Mouse (Mus musculus) kidney, adult 2 months (tissue): ENCODE results near the gene Haus2. TPM values are rescaled to one million over a fixed set of nuclear protein-coding genes. Genes with fewer than 3 reads are reported as not detected.
A peak's percentile ranks its signal among the peaks of the same experiment; 100 is the strongest.

Experiments used
- DNase-seq: peaks from one replicate; pipeline ENCODE4 v3.0.0; 2021
- H3K27ac ChIP-seq: fragments of 200-500 bp; 2 replicates; pipeline ENCODE4 v1.5.1; 2012; ENCODE audit warnings: low read depth, low read length, control low read depth, inconsistent platforms; ENCODE audit not compliant: insufficient read depth
- H3K27me3 ChIP-seq: fragments of 200-500 bp; replicated peaks from 2 replicates; pipeline ENCODE4 v1.6.1; 2012; ENCODE audit warnings: mild to moderate bottlenecking, moderate library complexity, low read length, inconsistent platforms; ENCODE audit not compliant: control insufficient read depth, insufficient read depth
- H3K36me3 ChIP-seq: fragments of 200-500 bp; 2 replicates; pipeline ENCODE4 v1.6.1; 2012; ENCODE audit warnings: mild to moderate bottlenecking, moderate library complexity, low read length, inconsistent platforms; ENCODE audit not compliant: control insufficient read depth, insufficient read depth
- H3K4me1 ChIP-seq: fragments of 200-500 bp; 2 replicates; pipeline ENCODE4 v1.6.1; 2011; ENCODE audit warnings: low read length; ENCODE audit not compliant: control insufficient read depth, insufficient read depth
- H3K4me3 ChIP-seq: fragments of 200-500 bp; 2 replicates; pipeline ENCODE4 v1.5.1; 2011; ENCODE audit warnings: mild to moderate bottlenecking, low read depth, low read length, control low read depth; ENCODE audit not compliant: insufficient read depth
- CTCF ChIP-seq: fragments of 200-500 bp; conservative IDR thresholded peaks from 2 replicates; pipeline ENCODE4 v1.5.1; 2011; ENCODE audit warnings: low read depth, mild to moderate bottlenecking, control low read depth, low read length, moderate library complexity, mixed read lengths; ENCODE audit not compliant: insufficient read depth, insufficient read length
- POLR2A ChIP-seq: fragments of 200-500 bp; IDR thresholded peaks from one replicate; pipeline ENCODE4 v1.6.1; 2011; ENCODE audit warnings: low read depth, low read length, control low read depth
- WGBS: fragments of 180-500 bp; shearing (Covaris S2); methylation state at CpG from one replicate; pipeline ENCODE4 v1.1.7; 2018; 5-methylcytosine and 5-hydroxymethylcytosine counted together
- polyA plus RNA-seq: library from polyadenylated mRNA; depleted of rRNA; stranded (reverse); fragments of >200 nt; gene quantifications from 2 replicates; pipeline ENCODE4 v1.2.3, GENCODE M21; 2012

The Haus2 gene
- polyA plus RNA-seq, 1 experiment: 3.2 TPM

DNA sequence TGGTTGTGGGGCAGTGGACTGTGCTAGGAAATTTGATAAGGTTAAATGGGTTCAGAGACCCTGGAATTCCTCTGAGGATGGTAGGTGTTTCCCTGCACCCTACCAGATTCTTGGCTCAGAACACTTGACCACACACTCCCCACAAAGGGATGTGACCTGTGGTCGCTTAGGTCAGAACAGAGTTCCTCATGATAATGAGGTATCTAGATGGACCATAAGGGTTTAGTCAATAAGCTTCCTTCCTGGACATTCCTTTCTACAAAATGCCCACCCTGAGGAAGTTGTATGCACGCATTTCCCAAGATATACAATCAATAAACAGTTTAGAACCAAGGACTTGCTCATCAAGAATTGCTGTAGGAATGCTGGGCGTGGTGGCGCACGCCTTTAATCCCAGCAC is 46.7 kb downstream of the Haus2 start:
- Histone ChIP-seq H3K27ac (no peak overlapping the region), H3K27me3 (no peaks in the 10 kb centered on the region), H3K36me3 (no peaks in the 10 kb centered on the region), H3K4me3 (no peak overlapping the region), H3K4me1 (0 out of 2 replicates have a peak, but pooled peaks cover 4% of the 10 kb centered on the region)
- DNase-seq: no peak
- 91% methylated on average over 5 of the region's 5 CpGs for WGBS
- TF ChIP-seq POLR2A (no peak), CTCF (no peak)

DNA sequence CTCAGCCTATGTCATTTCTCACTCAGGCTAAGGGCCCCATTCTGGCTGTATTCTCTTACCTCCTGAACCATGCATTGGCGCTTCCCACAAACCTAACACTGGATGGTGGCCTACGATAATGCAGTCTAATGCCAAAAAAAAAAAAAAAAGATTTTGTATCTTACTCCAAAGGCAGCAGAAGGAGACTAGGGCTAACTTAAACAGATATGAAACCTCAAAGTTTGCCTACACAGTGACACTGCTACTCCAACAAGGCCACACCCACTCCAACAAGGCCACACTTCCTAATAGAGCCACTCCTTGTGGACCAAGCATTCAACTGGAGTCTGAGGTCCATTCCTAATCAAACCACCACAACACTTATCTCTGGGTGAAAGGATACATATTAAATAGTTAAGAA is 47.5 kb downstream of the Haus2 start:
- Histone ChIP-seq H3K36me3 (no peaks in the 10 kb centered on the region), H3K4me1 (0 out of 2 replicates have a peak, but pooled peaks cover 4% of the 10 kb centered on the region), H3K4me3 (no peak overlapping the region), H3K27me3 (no peaks in the 10 kb centered on the region), H3K27ac (no peak overlapping the region)
- DNase-seq: no peak
- TF ChIP-seq POLR2A: no peak
- TF ChIP-seq CTCF: no peak
- 98% methylated on average over 2 of the region's 2 CpGs for WGBS

DNA sequence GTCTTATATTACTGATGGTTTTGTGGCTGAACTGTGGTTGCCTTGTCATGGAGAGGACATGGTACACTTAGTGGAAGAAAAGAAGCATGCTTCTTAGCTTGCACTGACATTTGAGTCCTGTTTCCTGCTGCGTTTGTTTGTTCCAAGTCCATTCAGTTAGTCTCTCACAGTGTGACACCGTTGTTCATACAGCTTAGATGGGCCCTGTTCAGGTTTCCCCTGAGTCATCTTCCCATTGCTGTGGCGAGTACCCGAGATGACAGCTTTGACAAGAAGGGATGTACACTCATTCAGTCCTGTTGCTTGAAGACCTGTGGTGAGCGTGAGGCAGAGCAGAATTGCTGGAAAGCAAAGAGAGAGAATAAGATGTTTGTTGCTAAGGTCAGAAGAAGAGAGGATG is 49.3 kb downstream of the Haus2 start:
- TF ChIP-seq CTCF (no peak), POLR2A (no peak)
- Histone ChIP-seq H3K4me1 (no peaks in the 10 kb centered on the region), H3K27me3 (no peaks in the 10 kb centered on the region), H3K4me3 (no peak overlapping the region), H3K36me3 (no peaks in the 10 kb centered on the region), H3K27ac (no peak overlapping the region)
- WGBS: 59% methylated on average over 5 of the region's 5 CpGs
- DNase-seq: no peak

GRCm38 (mm10) chr2:120659318-120659717 is 50.1 kb downstream of the Haus2 start:
- TF ChIP-seq POLR2A (no peak), CTCF (no peak)
- H3K4me1 ChIP-seq: no peaks in the 10 kb centered on the region
- no peak for DNase-seq

DNA sequence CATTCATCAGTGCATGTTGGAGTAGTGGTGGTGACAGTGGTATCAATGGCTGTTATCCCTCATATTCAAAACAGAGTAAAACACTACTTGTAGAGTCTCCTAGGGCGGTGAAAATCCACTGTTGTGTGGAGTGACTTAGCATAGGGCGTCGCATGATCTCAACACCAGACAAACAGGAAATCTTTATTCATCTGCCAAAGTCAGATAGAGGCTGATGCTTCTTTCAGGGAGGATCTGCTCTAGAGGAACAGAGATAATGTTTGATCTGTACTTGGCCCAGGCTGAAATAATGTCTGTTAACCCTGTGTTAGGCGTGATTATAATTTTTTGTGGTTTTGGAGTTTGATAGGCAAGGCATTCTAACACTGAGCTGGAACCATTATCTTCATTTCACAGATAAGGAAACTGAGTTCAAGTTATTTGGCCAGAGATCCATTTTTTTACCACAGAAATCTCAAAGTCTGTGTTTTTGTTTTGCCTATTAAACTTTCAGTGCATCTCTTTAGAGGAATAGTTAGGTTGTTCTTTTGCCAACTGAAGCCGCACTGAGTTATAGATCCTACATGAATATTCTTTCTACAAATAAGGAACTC is 51.4 kb downstream of the Haus2 start:
- no peaks in the 10 kb centered on the region for H3K36me3 ChIP-seq
- no peak overlapping the region for H3K4me3 ChIP-seq
- H3K4me1 ChIP-seq: no peaks in the 10 kb centered on the region
- peak; percentile 50 for DNase-seq
- peak overlapping the region; percentile 47 for H3K27ac ChIP-seq
- TF ChIP-seq POLR2A (no peak), CTCF (no peak)
- H3K27me3 ChIP-seq: no peaks in the 10 kb centered on the region
- WGBS: 67% methylated on average over 5 of the region's 5 CpGs

More at GRCm38 (mm10) chr2:120659318-120659717, 50.1 kb downstream of the Haus2 start:
- Histone ChIP-seq H3K27ac (no peak overlapping the region), H3K36me3 (no peaks in the 10 kb centered on the region), H3K4me3 (no peak overlapping the region), H3K27me3 (no peaks in the 10 kb centered on the region)

DNA sequence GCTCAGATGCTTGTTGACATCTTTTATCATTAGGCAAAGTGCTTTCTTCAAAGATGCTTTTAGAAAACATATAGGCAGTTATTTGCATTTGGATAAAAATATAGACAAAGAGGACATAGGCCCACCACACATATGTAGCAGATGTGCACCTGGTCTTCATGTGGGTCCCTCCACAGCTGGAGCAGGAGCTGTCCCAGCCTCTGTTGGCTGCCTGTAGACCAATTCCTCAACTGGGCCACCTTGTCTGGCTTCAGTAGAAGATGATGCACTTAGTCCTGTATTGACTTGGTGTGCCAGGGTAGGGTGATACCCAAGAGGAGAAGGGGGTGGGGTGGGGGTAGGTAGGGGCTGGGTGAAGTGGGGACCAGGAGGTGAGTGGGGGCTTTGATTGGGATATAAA is 53.6 kb downstream of the Haus2 start:
- no peaks in the 10 kb centered on the region for H3K36me3 ChIP-seq
- DNase-seq: no peak
- no peak overlapping the region for H3K4me3 ChIP-seq
- H3K27me3 ChIP-seq: no peaks in the 10 kb centered on the region
- H3K27ac ChIP-seq: no peak overlapping the region
- H3K4me1 ChIP-seq: no peaks in the 10 kb centered on the region
- no peak for TF ChIP-seq POLR2A
- no peak for TF ChIP-seq CTCF

DNA sequence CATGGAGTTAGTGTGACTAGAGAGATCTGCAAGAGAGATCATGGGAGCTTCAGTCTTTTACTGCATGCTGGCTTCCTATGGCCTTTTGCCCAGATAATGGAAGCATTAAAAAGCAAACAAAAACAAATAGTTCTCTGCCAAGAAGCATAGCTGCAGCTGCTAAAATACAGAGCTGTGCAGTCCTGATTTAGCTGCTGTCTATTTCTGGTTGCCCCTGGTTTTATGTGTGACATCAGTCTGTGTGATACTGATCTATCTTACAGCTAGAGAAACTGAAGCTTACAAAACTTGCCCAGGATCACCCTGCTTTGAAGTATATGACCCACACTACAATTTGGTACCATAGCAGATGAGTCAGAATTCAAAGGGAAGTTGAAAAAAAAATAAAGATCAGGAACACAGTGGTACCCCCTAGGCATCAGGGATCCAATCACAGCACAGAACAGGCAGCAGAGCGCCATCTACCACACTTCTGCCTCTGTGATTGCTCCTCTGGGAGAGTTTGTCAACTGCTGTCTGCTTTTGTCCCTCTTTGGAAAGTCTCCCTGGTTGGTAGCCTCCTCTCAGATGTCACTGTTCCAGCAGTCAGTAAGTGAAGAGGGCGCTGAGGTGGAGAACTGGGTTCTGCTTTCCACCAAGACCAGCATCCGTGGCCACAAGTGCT is 54.4 kb downstream of the Haus2 start:
- Histone ChIP-seq H3K36me3 (no peaks in the 10 kb centered on the region), H3K27ac (0 out of 2 replicates have a peak overlapping the region, but pooled peaks have one; percentile 22), H3K4me1 (no peaks in the 10 kb centered on the region), H3K27me3 (no peaks in the 10 kb centered on the region), H3K4me3 (no peak overlapping the region)
- DNase-seq: peak; percentile 38
- TF ChIP-seq CTCF (no peak), POLR2A (no peak)
- WGBS: 63% methylated on average over 3 of the region's 3 CpGs

GRCm38 (mm10) chr2:120667446-120667845 is 58.3 kb downstream of the Haus2 start:
- Histone ChIP-seq H3K27me3 (no peaks in the 10 kb centered on the region), H3K4me3 (no peak overlapping the region), H3K27ac (no peak overlapping the region), H3K4me1 (no peaks in the 10 kb centered on the region), H3K36me3 (no peaks in the 10 kb centered on the region)
- TF ChIP-seq CTCF: no peak
- DNase-seq: no peak
- WGBS: 67% methylated on average over 2 of the region's 2 CpGs
